Mouse (Mus musculus): ENCODE results near the gene Fignl1. TPM values are rescaled to one million over a fixed set of nuclear protein-coding genes. Genes with fewer than 3 reads are reported as not detected.

Gene Fignl1
- total and polyA plus RNA-seq, 2 experiments from 2014 or later = 10.8 to 12.0 TPM

- H3K4me1 ChIP-seq (ENCODE audit: control insufficient read depth, insufficient read depth) = peaks cover 17% of the 10 kb centered on the region
- TF ChIP-seq CTCF (IDR thresholded peaks at IDR 0.05; ENCODE audit: low read depth) = no peak
- no peak for TF ChIP-seq EP300 (IDR thresholded peaks at IDR 0.05; ENCODE audit: low read depth)
- no peaks in the 10 kb centered on the region for H3K36me3 ChIP-seq (replicated peaks; ENCODE audit: control insufficient read depth, insufficient read depth, low read length)
Measured at GRCm38 (mm10) chr11:11818797-11819196, 10.0 kb upstream of the Fignl1 start.

GRCm38 (mm10) chr11:11815737-11816136, 7.0 kb upstream of the Fignl1 start:
- H3K4me3 ChIP-seq (ENCODE audit: low read depth, low read length) = no peak overlapping the region
- 33% methylated on average over 3 of the region's 3 CpGs for WGBS
- no peak overlapping the region for H3K4me2 ChIP-seq (ENCODE audit: low read depth, low read length)
- no peaks in the 10 kb centered on the region; the same call in 1 of the 2 replicates for H3K4me1 ChIP-seq (ENCODE audit: control insufficient read depth, insufficient read depth)
- no peak for DNase-seq (ENCODE audit: low spot score)
- H3K36me3 ChIP-seq (replicated peaks; ENCODE audit: control insufficient read depth, insufficient read depth, low read length) = no peaks in the 10 kb centered on the region
- no peak overlapping the region for H3K27ac ChIP-seq (ENCODE audit: low read depth)
- TF ChIP-seq EP300 (IDR thresholded peaks at IDR 0.05; ENCODE audit: low read depth) = no peak
- no peak for TF ChIP-seq CTCF (IDR thresholded peaks at IDR 0.05; ENCODE audit: low read depth)
- no peak for ATAC-seq (ENCODE audit: insufficient read depth, low read depth)
- no peak overlapping the region for H3K9ac ChIP-seq (replicated peaks; ENCODE audit: low read depth, low read length)
- H3K27me3 ChIP-seq (ENCODE audit: control insufficient read depth, insufficient read depth, low read length) = no peaks in the 10 kb centered on the region
- H3K9me3 ChIP-seq (replicated peaks; ENCODE audit: control insufficient read depth, low read length) = no peaks in the 10 kb centered on the region

More at GRCm38 (mm10) chr11:11818797-11819196, 10.0 kb upstream of the Fignl1 start:
- Histone ChIP-seq H3K9me3 (replicated peaks; ENCODE audit: control insufficient read depth, low read length) (no peaks in the 10 kb centered on the region), H3K27ac (ENCODE audit: low read depth) (no peak overlapping the region), H3K4me2 (ENCODE audit: low read depth, low read length) (no peak overlapping the region), H3K9ac (replicated peaks; ENCODE audit: low read depth, low read length) (no peak overlapping the region), H3K27me3 (ENCODE audit: control insufficient read depth, insufficient read depth, low read length) (no peaks in the 10 kb centered on the region), H3K4me3 (ENCODE audit: low read depth, low read length) (no peak overlapping the region)
- ATAC-seq (ENCODE audit: insufficient read depth, low read depth) = no peak
- no peak for DNase-seq (ENCODE audit: low spot score)
- WGBS = 84% methylated on average over 6 of the region's 6 CpGs

- Histone ChIP-seq H3K4me3 (ENCODE audit: low read depth, low read length) (peak overlapping the region; percentile 10; the same call in 1 of the 2 replicates), H3K4me1 (ENCODE audit: control insufficient read depth, insufficient read depth) (peaks cover 12% of the 10 kb centered on the region), H3K27me3 (ENCODE audit: control insufficient read depth, insufficient read depth, low read length) (no peaks in the 10 kb centered on the region), H3K27ac (ENCODE audit: low read depth) (0 out of 2 replicates have a peak overlapping the region, but pooled peaks have one; percentile 15), H3K36me3 (replicated peaks; ENCODE audit: control insufficient read depth, insufficient read depth, low read length) (no peaks in the 10 kb centered on the region), H3K9ac (replicated peaks; ENCODE audit: low read depth, low read length) (peak overlapping the region; percentile 28; the same call in 1 of the 2 replicates), H3K9me3 (replicated peaks; ENCODE audit: control insufficient read depth, low read length) (no peaks in the 10 kb centered on the region), H3K4me2 (ENCODE audit: low read depth, low read length) (peak overlapping the region; percentile 42)
- 12% methylated on average over 9 of the region's 9 CpGs for WGBS
- DNase-seq (ENCODE audit: low spot score) (peak; percentile 84), ATAC-seq (ENCODE audit: insufficient read depth, low read depth) (no peak)
- no peak for TF ChIP-seq EP300 (IDR thresholded peaks at IDR 0.05; ENCODE audit: low read depth)
- peak; percentile 95 for TF ChIP-seq CTCF (IDR thresholded peaks at IDR 0.05; ENCODE audit: low read depth)
Measured at GRCm38 (mm10) chr11:11811906-11812480, 3.2 kb upstream of the Fignl1 start.

- WGBS = 14% methylated on average over 11 of the region's 11 CpGs
- peak overlapping the region; percentile 96 for H3K27ac ChIP-seq (ENCODE audit: low read depth)
- H3K9me3 ChIP-seq (replicated peaks; ENCODE audit: control insufficient read depth, low read length) = no peaks in the 10 kb centered on the region
- no peaks in the 10 kb centered on the region for H3K27me3 ChIP-seq (ENCODE audit: control insufficient read depth, insufficient read depth, low read length)
- DNase-seq (ENCODE audit: low spot score) = no peak
- H3K36me3 ChIP-seq (replicated peaks; ENCODE audit: control insufficient read depth, insufficient read depth, low read length) = peaks cover 9% of the 10 kb centered on the region
- TF ChIP-seq CTCF (IDR thresholded peaks at IDR 0.05; ENCODE audit: low read depth) (no peak), EP300 (IDR thresholded peaks at IDR 0.05; ENCODE audit: low read depth) (peak; percentile 29; the same call in 1 of the 2 replicates)
- peak overlapping the region; percentile 77 for H3K4me2 ChIP-seq (ENCODE audit: low read depth, low read length)
- ATAC-seq (ENCODE audit: insufficient read depth, low read depth) = peak; percentile 0; the same call in 1 of the 2 replicates
- H3K9ac ChIP-seq (replicated peaks; ENCODE audit: low read depth, low read length) = peak overlapping the region; percentile 66; the same call in 1 of the 2 replicates
- H3K4me1 ChIP-seq (ENCODE audit: control insufficient read depth, insufficient read depth) = peaks cover 12% of the 10 kb centered on the region; the same call in 1 of the 2 replicates
- H3K4me3 ChIP-seq (ENCODE audit: low read depth, low read length) = peak overlapping the region; percentile 65
Measured at GRCm38 (mm10) chr11:11809404-11810175, 828 bp upstream of the Fignl1 start.

- no peak for DNase-seq (ENCODE audit: low spot score)
- Histone ChIP-seq H3K9ac (replicated peaks; ENCODE audit: low read depth, low read length) (peak overlapping the region; percentile 63), H3K36me3 (replicated peaks; ENCODE audit: control insufficient read depth, insufficient read depth, low read length) (peaks cover 22% of the 10 kb centered on the region), H3K4me2 (ENCODE audit: low read depth, low read length) (peak overlapping the region; percentile 77), H3K27me3 (ENCODE audit: control insufficient read depth, insufficient read depth, low read length) (no peaks in the 10 kb centered on the region), H3K4me1 (ENCODE audit: control insufficient read depth, insufficient read depth) (peaks cover 12% of the 10 kb centered on the region; the same call in 1 of the 2 replicates), H3K9me3 (replicated peaks; ENCODE audit: control insufficient read depth, low read length) (no peaks in the 10 kb centered on the region), H3K4me3 (ENCODE audit: low read depth, low read length) (peak overlapping the region; percentile 65), H3K27ac (ENCODE audit: low read depth) (peak overlapping the region; percentile 96)
- WGBS = 3% methylated on average over 25 of the region's 25 CpGs
- TF ChIP-seq CTCF (IDR thresholded peaks at IDR 0.05; ENCODE audit: low read depth) (no peak), EP300 (IDR thresholded peaks at IDR 0.05; ENCODE audit: low read depth) (no peak)
- peak; percentile 45 for ATAC-seq (ENCODE audit: insufficient read depth, low read depth)
Measured at GRCm38 (mm10) chr11:11808035-11808819, 535 bp downstream of the Fignl1 start.

Data from heart, postnatal 0 days (tissue).